Mouse (Mus musculus): ENCODE data around the gene Dlat. TPM values are rescaled to one million over a fixed set of nuclear protein-coding genes. Genes with fewer than 3 reads are reported as not detected.

Gene Dlat
- polyA plus RNA-seq, 1 experiment, result 32.9 TPM

- TF ChIP-seq POLR2A (IDR thresholded peaks at IDR 0.05; ENCODE audit: borderline replicate concordance, extremely low read depth, insufficient read depth, insufficient read length, poor library complexity, severe bottlenecking), result no peak
- TF ChIP-seq CTCF (IDR thresholded peaks at IDR 0.05; ENCODE audit: borderline replicate concordance, extremely low read depth, insufficient read depth, insufficient read length), result no peak
- DNase-seq (ENCODE audit: low read depth), result no peak
Measured at GRCm38 (mm10) chr9:50604338-50604737, 55.2 kb downstream of the Dlat start.

GRCm38 (mm10) chr9:50603998-50604324 lies 55.6 kb downstream of the Dlat start:
- TF ChIP-seq CTCF (IDR thresholded peaks at IDR 0.05; ENCODE audit: borderline replicate concordance, extremely low read depth, insufficient read depth, insufficient read length), result no peak; the same call in 1 of the 2 replicates
- no peak for DNase-seq (ENCODE audit: low read depth)

- peak; percentile 98 for DNase-seq (ENCODE audit: low read depth)
- TF ChIP-seq CTCF (IDR thresholded peaks at IDR 0.05; ENCODE audit: borderline replicate concordance, extremely low read depth, insufficient read depth, insufficient read length) (no peak), POLR2A (IDR thresholded peaks at IDR 0.05; ENCODE audit: borderline replicate concordance, extremely low read depth, insufficient read depth, insufficient read length, poor library complexity, severe bottlenecking) (peak; percentile 65; the same call in 1 of the 2 replicates)
Measured at GRCm38 (mm10) chr9:50603189-50603997, 56.2 kb downstream of the Dlat start, which contains the start of the genes Sdhd and Timm8b. Sdhd (minus strand) TSS chr9:50603812. Timm8b (plus strand) TSS chr9:50603910.

- DNase-seq (ENCODE audit: low read depth), result no peak
- no peak for TF ChIP-seq POLR2A (IDR thresholded peaks at IDR 0.05; ENCODE audit: borderline replicate concordance, extremely low read depth, insufficient read depth, insufficient read length, poor library complexity, severe bottlenecking)
- TF ChIP-seq CTCF (IDR thresholded peaks at IDR 0.05; ENCODE audit: borderline replicate concordance, extremely low read depth, insufficient read depth, insufficient read length), result no peak
Measured at GRCm38 (mm10) chr9:50602055-50602845, 57.3 kb downstream of the Dlat start.

- DNase-seq (ENCODE audit: low read depth), result no peak
- TF ChIP-seq POLR2A (IDR thresholded peaks at IDR 0.05; ENCODE audit: borderline replicate concordance, extremely low read depth, insufficient read depth, insufficient read length, poor library complexity, severe bottlenecking), result no peak
- no peak for TF ChIP-seq CTCF (IDR thresholded peaks at IDR 0.05; ENCODE audit: borderline replicate concordance, extremely low read depth, insufficient read depth, insufficient read length)
Measured at GRCm38 (mm10) chr9:50601536-50601935, 58.0 kb downstream of the Dlat start.

GRCm38 (mm10) chr9:50596973-50597372 lies 62.6 kb downstream of the Dlat start:
- DNase-seq (ENCODE audit: low read depth), result no peak
- TF ChIP-seq CTCF (IDR thresholded peaks at IDR 0.05; ENCODE audit: borderline replicate concordance, extremely low read depth, insufficient read depth, insufficient read length) (no peak), POLR2A (IDR thresholded peaks at IDR 0.05; ENCODE audit: borderline replicate concordance, extremely low read depth, insufficient read depth, insufficient read length, poor library complexity, severe bottlenecking) (no peak)

GRCm38 (mm10) chr9:50594794-50595417 lies 64.7 kb downstream of the Dlat start:
- TF ChIP-seq POLR2A (IDR thresholded peaks at IDR 0.05; ENCODE audit: borderline replicate concordance, extremely low read depth, insufficient read depth, insufficient read length, poor library complexity, severe bottlenecking) (no peak), CTCF (IDR thresholded peaks at IDR 0.05; ENCODE audit: borderline replicate concordance, extremely low read depth, insufficient read depth, insufficient read length) (no peak)
- DNase-seq (ENCODE audit: low read depth), result no peak

- peak; percentile 30 for DNase-seq (ENCODE audit: low read depth)
- peak; percentile 45; the same call in 1 of the 2 replicates for TF ChIP-seq CTCF (IDR thresholded peaks at IDR 0.05; ENCODE audit: borderline replicate concordance, extremely low read depth, insufficient read depth, insufficient read length)
- no peak for TF ChIP-seq POLR2A (IDR thresholded peaks at IDR 0.05; ENCODE audit: borderline replicate concordance, extremely low read depth, insufficient read depth, insufficient read length, poor library complexity, severe bottlenecking)
Measured at GRCm38 (mm10) chr9:50593544-50593943, 66.0 kb downstream of the Dlat start.

- DNase-seq (ENCODE audit: low read depth), result no peak
- TF ChIP-seq CTCF (IDR thresholded peaks at IDR 0.05; ENCODE audit: borderline replicate concordance, extremely low read depth, insufficient read depth, insufficient read length) (no peak), POLR2A (IDR thresholded peaks at IDR 0.05; ENCODE audit: borderline replicate concordance, extremely low read depth, insufficient read depth, insufficient read length, poor library complexity, severe bottlenecking) (no peak)
Measured at GRCm38 (mm10) chr9:50592955-50593354, 66.6 kb downstream of the Dlat start.

GRCm38 (mm10) chr9:50590856-50591518 lies 68.6 kb downstream of the Dlat start:
- DNase-seq (ENCODE audit: low read depth), result no peak
- TF ChIP-seq CTCF (IDR thresholded peaks at IDR 0.05; ENCODE audit: borderline replicate concordance, extremely low read depth, insufficient read depth, insufficient read length) (no peak), POLR2A (IDR thresholded peaks at IDR 0.05; ENCODE audit: borderline replicate concordance, extremely low read depth, insufficient read depth, insufficient read length, poor library complexity, severe bottlenecking) (no peak)

- DNase-seq (ENCODE audit: low read depth), result no peak
- no peak for TF ChIP-seq POLR2A (IDR thresholded peaks at IDR 0.05; ENCODE audit: borderline replicate concordance, extremely low read depth, insufficient read depth, insufficient read length, poor library complexity, severe bottlenecking)
- no peak for TF ChIP-seq CTCF (IDR thresholded peaks at IDR 0.05; ENCODE audit: borderline replicate concordance, extremely low read depth, insufficient read depth, insufficient read length)
Measured at GRCm38 (mm10) chr9:50586955-50587354, 72.6 kb downstream of the Dlat start.
